Comparison of ENCODE assay signal across 8 mouse cellular contexts in genomic region chr13:49449318-49449749, GRCm38 (mm10). TPM values are rescaled to one million over a fixed set of nuclear protein-coding genes. Genes with fewer than 3 reads are reported as not detected.
DNase-seq lines count a peak whose midpoint lies in the region.

No protein-coding gene starts in this region.

- peak; percentile 80 for DNase-seq in ZHBTc4 (ENCODE audit: low read depth, low spot score)
- DNase-seq in cerebellum, postnatal 36 days = peak; percentile 79 to 80
- DNase-seq in gastrocnemius, adult 18-20 months (ENCODE audit: low spot score) = peak; percentile 88
- peak; percentile 41 for DNase-seq in hindlimb bud, embryonic 11.5 days (ENCODE audit: extremely low spot score, low read depth, low spot score)
- DNase-seq in left cerebral cortex, postnatal 10 days (ENCODE audit: extremely low spot score in 1 of 2, low spot score in 2 of 2) = peak; percentile 61 to 87
- peak; percentile 83 for DNase-seq in mesoderm, embryonic 11.5 days (ENCODE audit: low read depth, low spot score)
- peak; percentile 63 to 64 for DNase-seq in right cerebral cortex, postnatal 36 days (ENCODE audit: low spot score in 2 of 2)
- DNase-seq in urinary bladder, postnatal 4 days (ENCODE audit: low spot score in 2 of 2) = peak; percentile 75 to 88

- intact Hi-C loops in left cerebral cortex, postnatal 10 days (cut with DNase I) = loop anchor here (1.0 kb wide), 1 partner anchor 196 kb away; no protein-coding TSS in a partner anchor

RNA-seq across cellular contexts. Expression of gene Ippk, which starts 28.3 kb away (rescaled TPM):
- total RNA-seq in gastrocnemius, adult 18-20 months (2021) = 1 to 10 TPM; 5.9 to 6.6 TPM
- 10 to 100 TPM; 12.7 to 13.8 TPM for total RNA-seq in left cerebral cortex, postnatal 10 days (2021)

RNA-seq across cellular contexts. Expression of gene Tes3-ps, which starts 43.8 kb away (rescaled TPM):
- total RNA-seq in gastrocnemius, adult 18-20 months (2021) = 1 to 10 TPM; 1.4 to 1.6 TPM
- total RNA-seq in left cerebral cortex, postnatal 10 days (2021) = 1 to 10 TPM; 1.4 to 1.6 TPM

RNA-seq across cellular contexts. Expression of gene Ecm2, which starts 55.3 kb away (rescaled TPM):
- total RNA-seq in gastrocnemius, adult 18-20 months (2021) = 1 to 10 TPM; 6.7 to 9.3 TPM
- total RNA-seq in left cerebral cortex, postnatal 10 days (2021) = 1 to 10 TPM; 1.3 to 1.9 TPM

Comparison
In these comparisons a context has a peak if more than half of its experiments do, and no peak if none do; other contexts are left out.
1. Peak in every context shown above with its lines: DNase-seq.